Mouse (Mus musculus) spleen, adult 2 months (tissue): ENCODE measurements around the gene Cldn7. TPM values are rescaled to one million over a fixed set of nuclear protein-coding genes. Genes with fewer than 3 reads are reported as not detected.
"Not testable (repeated sequence)": the region's sequence is repeated elsewhere in the genome, so short reads cannot be mapped to it uniquely, and the experiment has no call there.

ENCODE experiments used
- DNase-seq, 2 experiments: peaks; one replicate each; pipeline versions ENCODE4 v3.0.0 to v3.0.0-alpha.2; 2012 to 2021; ENCODE audit warnings: low spot score in 2 of 2, low read depth in 1 of 2
- H3K27ac ChIP-seq: fragments of 200-500 bp; 2 replicates; pipeline ENCODE4 v1.5.1; 2012; ENCODE audit warnings: low read length, inconsistent platforms; ENCODE audit not compliant: insufficient read depth
- H3K27me3 ChIP-seq: fragments of 200-500 bp; 2 replicates; pipeline ENCODE4 v1.6.1; 2012; ENCODE audit warnings: mild to moderate bottlenecking, moderate library complexity, low read length, inconsistent platforms; ENCODE audit not compliant: control insufficient read depth, insufficient read depth
- H3K36me3 ChIP-seq: fragments of 200-500 bp; 2 replicates; pipeline ENCODE4 v1.6.1; 2012; ENCODE audit warnings: mild to moderate bottlenecking, low read length, inconsistent platforms; ENCODE audit not compliant: control insufficient read depth, insufficient read depth
- H3K4me1 ChIP-seq: fragments of 200-500 bp; 2 replicates; pipeline ENCODE4 v1.6.1; 2011; ENCODE audit warnings: inconsistent platforms; ENCODE audit not compliant: control insufficient read depth, insufficient read depth, insufficient read length
- H3K4me3 ChIP-seq: fragments of 200-500 bp; 2 replicates; pipeline ENCODE4 v1.5.1; 2011; ENCODE audit warnings: mild to moderate bottlenecking, inconsistent platforms; ENCODE audit not compliant: insufficient read depth, insufficient read length; ENCODE audit errors: extremely low read depth
- CTCF ChIP-seq: fragments of 200-500 bp; IDR thresholded peaks from 2 replicates; pipeline ENCODE4 v1.5.1; 2011; ENCODE audit warnings: mild to moderate bottlenecking, inconsistent platforms; ENCODE audit not compliant: insufficient read depth, insufficient read length, insufficient replicate concordance; ENCODE audit errors: extremely low read depth
- POLR2A ChIP-seq: fragments of 200-500 bp; IDR thresholded peaks from 2 replicates; pipeline ENCODE4 v1.6.1; 2011; ENCODE audit warnings: low read depth, low read length, inconsistent platforms
- WGBS: fragments of 180-500 bp; shearing (Covaris S2); methylation state at CpG from one replicate; pipeline ENCODE4 v1.1.7; 2018; 5-methylcytosine and 5-hydroxymethylcytosine counted together
- polyA plus RNA-seq: library from polyadenylated mRNA; depleted of rRNA; stranded (reverse); fragments of >200 nt; gene quantifications from 2 replicates; pipeline ENCODE4 v1.2.3, GENCODE M21; 2012

Cldn7 gene
- polyA plus RNA-seq, 1 experiment, result 2.0 TPM

DNA sequence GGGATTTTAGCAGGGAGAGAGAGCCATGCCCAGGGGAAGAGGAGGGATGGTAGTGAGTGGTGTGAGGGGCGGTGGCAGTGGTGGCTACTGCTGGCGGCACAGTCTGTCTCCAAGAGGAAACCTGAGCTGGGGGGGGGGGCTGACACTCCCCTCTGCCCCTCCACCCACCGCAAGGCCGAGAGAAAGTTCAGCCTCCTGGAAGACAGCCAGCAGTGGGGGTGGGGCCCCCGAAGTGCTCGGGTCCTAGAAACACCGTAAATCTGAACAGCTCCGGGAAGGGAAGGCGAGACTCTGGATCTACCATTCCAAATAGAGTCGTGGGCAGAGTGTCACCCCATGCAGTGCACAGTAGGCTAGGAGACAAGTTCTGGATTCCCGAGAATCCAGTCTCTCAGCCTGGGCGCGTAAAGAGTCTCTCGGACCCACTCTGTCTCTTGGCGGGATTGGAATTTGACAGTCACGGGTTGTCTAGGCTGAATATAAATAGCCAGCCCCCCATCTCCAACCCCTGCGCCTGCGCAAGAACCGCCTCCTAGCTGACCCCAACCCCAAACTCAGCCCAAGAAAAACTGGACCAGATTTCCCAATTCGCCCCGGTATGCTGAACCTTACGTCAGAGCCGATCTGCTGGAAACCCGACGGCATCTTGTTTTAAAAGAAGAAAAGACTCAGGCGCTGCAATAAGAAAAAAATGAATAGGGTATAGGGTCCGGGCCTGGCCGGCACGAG lies 17.1 kb upstream of the Cldn7 start:
- H3K27me3 ChIP-seq, result peaks cover 2% of the 10 kb centered on the region; the same call in 1 of the 2 replicates

DNA sequence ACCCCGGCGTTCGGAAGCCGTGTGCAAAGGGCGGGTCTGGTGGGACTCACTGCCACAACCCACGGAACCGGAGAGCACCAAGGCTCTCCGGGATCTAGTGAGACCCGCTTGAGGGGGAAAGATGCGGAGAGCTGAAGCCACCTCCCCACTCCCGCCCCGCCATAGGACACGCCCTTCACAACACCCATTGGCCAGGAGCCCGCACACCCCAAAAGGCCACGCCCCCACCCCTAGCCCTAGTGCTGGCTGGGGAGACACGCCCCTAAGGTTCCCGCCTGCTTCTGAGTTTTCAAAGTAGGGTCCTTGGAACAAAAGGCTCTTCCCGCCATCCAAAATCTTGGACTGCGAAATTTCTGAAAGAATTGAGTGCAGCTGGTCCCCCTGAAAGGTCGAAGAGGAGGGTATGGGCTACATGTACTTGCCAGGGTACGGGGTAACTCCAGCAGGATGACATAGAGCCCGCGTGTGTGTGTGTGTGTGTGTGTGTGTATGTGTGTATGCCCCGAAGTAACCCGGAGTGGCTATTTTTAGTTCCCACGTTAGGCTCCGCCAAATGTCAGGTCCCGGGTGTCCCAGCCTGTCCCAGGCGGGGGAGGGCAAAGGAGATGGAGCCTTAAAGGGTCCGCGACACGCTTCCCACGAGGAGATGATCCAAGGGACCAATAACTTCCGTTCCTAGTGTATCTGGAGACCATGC lies 16.4 kb upstream of the Cldn7 start, which contains the start of gene Slc2a4:
TSS of gene Slc2a4 (minus strand) at position 123 of the 697 bp plus-strand sequence.
- H3K27ac ChIP-seq, result no peak within 1 kb of the TSS; the same call in 1 of the 2 replicates
- WGBS, result 2% methylated on average over 34 of the region's 34 CpGs
- peaks cover 2% of the 10 kb centered on the region; the same call in 1 of the 2 replicates for H3K27me3 ChIP-seq
- peaks cover 4% of the 10 kb centered on the region; the same call in 1 of the 2 replicates for H3K4me1 ChIP-seq
- TF ChIP-seq CTCF (no peak), POLR2A (no peak)
- peak in 1 of 2 experiments; percentile 83 for DNase-seq
- no peaks in the 10 kb centered on the region for H3K36me3 ChIP-seq
- peak within 1 kb of the TSS; percentile 35 for H3K4me3 ChIP-seq

More for the DNA sequence above, 17.1 kb upstream of the Cldn7 start:
- Histone ChIP-seq H3K4me1 (peaks cover 4% of the 10 kb centered on the region; the same call in 1 of the 2 replicates), H3K36me3 (no peaks in the 10 kb centered on the region), H3K4me3 (peak overlapping the region; percentile 35; the same call in 1 of the 2 replicates), H3K27ac (no peak overlapping the region; the same call in 1 of the 2 replicates)
- WGBS, result 26% methylated on average over 29 of the region's 29 CpGs
- no peak for DNase-seq
- TF ChIP-seq POLR2A, result no peak
- no peak for TF ChIP-seq CTCF

- DNase-seq, result peak; percentile 73 to 80
- Histone ChIP-seq H3K4me1 (peaks cover 4% of the 10 kb centered on the region; the same call in 1 of the 2 replicates), H3K36me3 (no peaks in the 10 kb centered on the region), H3K4me3 (peak overlapping the region; percentile 5; the same call in 1 of the 2 replicates), H3K27ac (no peak overlapping the region), H3K27me3 (peaks cover 2% of the 10 kb centered on the region; the same call in 1 of the 2 replicates)
- TF ChIP-seq POLR2A, result no peak
- TF ChIP-seq CTCF, result peak; percentile 95
- WGBS, result 1% methylated on average over 14 of the region's 14 CpGs
Observed at GRCm38 (mm10) chr11:69948763-69949150, 15.8 kb upstream of the Cldn7 start.

DNA sequence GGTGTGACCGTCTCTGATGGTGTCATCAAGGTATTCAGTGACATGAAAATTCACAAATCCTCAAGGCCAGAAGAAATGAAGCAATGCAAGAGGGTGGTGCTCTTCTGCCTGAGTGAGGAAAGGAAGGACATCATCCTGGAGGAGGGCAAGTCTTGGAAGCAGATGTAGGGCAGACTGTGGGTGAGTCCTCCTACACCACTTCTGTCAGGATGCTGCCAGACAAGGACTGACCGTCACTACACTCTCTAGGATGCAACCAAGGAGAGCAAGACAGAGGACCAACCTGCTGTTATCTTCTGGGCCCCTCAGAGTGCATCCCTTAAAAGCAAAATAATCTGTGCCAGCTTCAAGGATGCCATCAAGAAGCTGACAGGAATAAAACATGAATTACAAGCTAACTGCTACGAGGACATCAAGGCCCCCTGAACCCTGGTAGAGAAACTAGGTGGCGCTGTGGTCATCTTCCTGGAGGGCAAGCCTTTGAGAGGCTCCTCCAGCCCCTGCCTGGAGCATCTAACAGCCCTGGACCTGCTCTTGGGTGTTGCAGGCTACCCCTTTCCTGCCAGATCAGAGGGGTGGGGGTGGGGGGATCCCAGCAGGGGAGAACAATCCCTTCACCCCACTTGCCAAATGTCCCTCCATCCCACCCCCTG lies 13.6 kb upstream of the Cldn7 start:
- H3K36me3 ChIP-seq, result no peaks in the 10 kb centered on the region
- DNase-seq, result no peak
- no peak overlapping the region for H3K27ac ChIP-seq
- 49% methylated on average over 4 of the region's 4 CpGs for WGBS
- no peak overlapping the region for H3K4me3 ChIP-seq
- peaks cover 4% of the 10 kb centered on the region; the same call in 1 of the 2 replicates for H3K4me1 ChIP-seq
- TF ChIP-seq CTCF (peak; percentile 5; the same call in 1 of the 2 replicates), POLR2A (no peak)
- H3K27me3 ChIP-seq, result peaks cover 4% of the 10 kb centered on the region

DNA sequence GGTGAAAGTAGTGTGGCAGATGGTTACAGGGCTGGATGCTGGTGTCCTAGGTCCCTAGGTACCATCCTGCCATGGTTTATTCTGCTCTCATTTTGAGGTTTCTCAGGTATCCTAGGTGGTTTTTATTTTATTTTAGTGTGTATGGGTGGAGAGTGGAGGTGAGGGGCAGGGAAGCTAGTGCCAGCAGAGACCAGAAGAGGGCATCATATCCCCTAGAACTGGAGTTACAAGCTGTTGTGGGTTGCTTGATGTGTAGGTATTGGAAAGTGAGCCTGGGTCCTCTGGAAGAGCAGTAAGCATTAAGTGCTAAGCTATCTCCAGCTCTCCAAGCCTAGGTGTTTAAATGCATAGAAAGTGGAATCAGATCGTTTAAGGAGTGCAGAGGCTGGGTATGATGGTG lies 12.3 kb upstream of the Cldn7 start:
- WGBS, result 59% methylated on average over 1 of the region's 1 CpGs
- TF ChIP-seq CTCF (no peak), POLR2A (no peak)
- H3K36me3 ChIP-seq, result no peaks in the 10 kb centered on the region

DNA sequence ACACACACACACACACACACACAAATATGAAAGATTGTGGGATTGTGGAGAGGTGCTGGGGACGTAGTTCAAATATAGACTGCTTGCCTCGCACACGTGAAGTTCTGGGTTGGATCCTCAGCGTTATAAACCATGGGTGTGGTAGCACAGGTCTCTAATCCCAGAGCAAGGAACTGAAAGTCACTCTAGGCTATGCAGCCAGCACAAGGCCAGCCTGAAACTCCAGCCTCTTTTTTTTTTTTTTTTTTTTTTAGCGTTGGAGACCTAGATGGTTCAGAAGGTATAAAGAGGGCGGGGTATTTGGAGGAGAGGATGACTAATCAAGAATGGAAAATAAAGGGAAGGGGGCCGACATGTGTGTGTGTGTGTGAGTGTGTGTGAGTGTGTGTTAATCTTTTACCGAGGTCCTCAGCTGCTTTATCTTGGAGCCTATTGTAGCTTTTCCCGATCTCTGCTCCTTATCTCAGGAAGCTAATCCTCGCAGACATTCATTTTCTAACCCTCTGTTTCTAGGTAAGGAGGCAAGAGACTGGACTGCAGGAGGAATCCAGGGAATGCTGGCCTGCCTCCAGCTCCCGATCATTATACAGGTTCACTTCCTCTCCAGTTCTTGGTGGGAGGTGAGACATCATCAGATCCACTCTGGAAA lies 11.2 kb upstream of the Cldn7 start:
- Histone ChIP-seq H3K4me1 (peaks cover 4% of the 10 kb centered on the region; the same call in 1 of the 2 replicates), H3K27ac (no peak overlapping the region), H3K36me3 (no peaks in the 10 kb centered on the region), H3K4me3 (no peak overlapping the region), H3K27me3 (peaks cover 2% of the 10 kb centered on the region)
- no peak for DNase-seq
- WGBS, result 58% methylated on average over 11 of the region's 11 CpGs
- TF ChIP-seq POLR2A (no peak), CTCF (no peak)

More for the DNA sequence above, 12.3 kb upstream of the Cldn7 start:
- H3K27me3 ChIP-seq, result peaks cover 4% of the 10 kb centered on the region
- no peak overlapping the region for H3K4me3 ChIP-seq
- H3K4me1 ChIP-seq, result peaks cover 4% of the 10 kb centered on the region; the same call in 1 of the 2 replicates
- DNase-seq, result no peak
- H3K27ac ChIP-seq, result no peak overlapping the region

DNA sequence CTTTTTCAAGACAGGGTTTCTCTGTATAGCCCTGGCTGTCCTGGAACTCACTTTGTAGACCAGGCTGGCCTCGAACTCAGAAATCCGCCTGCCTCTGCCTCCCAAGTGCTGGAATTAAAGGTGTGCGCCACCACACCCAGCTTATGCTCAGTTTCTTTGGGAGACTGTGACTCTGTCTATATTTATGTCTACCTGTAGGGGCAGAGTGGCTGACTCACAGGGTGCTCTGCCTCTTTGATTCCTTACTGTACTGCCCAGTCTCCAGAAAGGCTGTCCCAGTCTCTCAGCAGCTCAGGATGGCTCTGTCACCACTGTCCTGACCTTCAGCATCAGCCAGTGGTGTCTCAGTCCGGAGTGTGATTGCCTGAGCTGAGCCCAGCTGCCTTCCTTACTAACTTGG lies 9.0 kb upstream of the Cldn7 start:
- not testable (repeated sequence) for DNase-seq, H3K36me3 ChIP-seq, H3K4me3 ChIP-seq, H3K27me3 ChIP-seq, H3K4me1 ChIP-seq, H3K27ac ChIP-seq
- WGBS, result 76% methylated on average over 4 of the region's 4 CpGs
